Mouse (Mus musculus): Measurements from ENCODE around the gene Cyp4f39.
"Not testable (repeated sequence)": the region's sequence is repeated elsewhere in the genome, so short reads cannot be mapped to it uniquely, and the experiment has no call there.

Gene Cyp4f39

GRCm38 (mm10) chr17:32474954-32475560, 22.5 kb downstream of the Cyp4f39 start:
- DNase-seq (ENCODE audit: low read depth): peak; percentile 37

DNA sequence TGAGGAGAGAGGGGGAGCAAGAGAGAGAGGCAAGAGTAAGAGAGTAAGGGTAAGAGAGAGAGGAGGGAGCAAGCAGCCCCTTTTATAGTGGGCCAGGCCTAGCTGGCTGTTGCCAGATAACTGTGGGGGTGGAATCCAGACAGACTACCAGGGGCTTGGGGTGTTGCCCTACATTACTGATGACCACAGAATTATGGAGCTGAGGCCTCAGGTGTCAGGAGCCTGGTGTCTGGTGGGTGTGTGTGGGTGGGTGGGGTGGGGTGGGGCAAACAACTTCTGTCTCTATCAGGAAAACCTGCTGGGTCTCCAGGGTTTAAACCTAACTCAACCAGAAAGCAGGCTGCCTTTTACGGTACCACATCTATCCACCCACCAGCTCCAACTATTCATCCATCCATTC, 24.7 kb downstream of the Cyp4f39 start:
- DNase-seq (ENCODE audit: low read depth): no peak

DNA sequence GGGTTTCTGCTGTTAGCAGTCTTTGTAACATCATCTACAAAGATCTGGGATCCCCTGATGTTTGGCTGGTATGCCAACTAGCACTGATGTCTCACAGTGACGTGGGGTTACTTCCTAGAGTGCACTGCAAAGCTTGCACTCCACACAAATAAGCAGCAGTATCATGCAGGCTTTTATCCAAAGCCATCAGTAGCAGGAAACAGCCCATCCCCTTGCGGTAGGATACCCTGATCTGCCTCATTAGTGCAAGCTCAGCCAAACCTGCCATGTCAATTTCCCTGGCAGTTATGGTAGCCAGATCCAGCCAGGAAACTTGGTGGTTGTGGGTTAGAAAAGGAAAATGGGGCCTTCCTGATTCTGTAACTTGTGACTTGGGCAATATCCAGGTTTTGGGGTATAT, 26.2 kb downstream of the Cyp4f39 start:
- DNase-seq (ENCODE audit: low read depth): no peak

DNA sequence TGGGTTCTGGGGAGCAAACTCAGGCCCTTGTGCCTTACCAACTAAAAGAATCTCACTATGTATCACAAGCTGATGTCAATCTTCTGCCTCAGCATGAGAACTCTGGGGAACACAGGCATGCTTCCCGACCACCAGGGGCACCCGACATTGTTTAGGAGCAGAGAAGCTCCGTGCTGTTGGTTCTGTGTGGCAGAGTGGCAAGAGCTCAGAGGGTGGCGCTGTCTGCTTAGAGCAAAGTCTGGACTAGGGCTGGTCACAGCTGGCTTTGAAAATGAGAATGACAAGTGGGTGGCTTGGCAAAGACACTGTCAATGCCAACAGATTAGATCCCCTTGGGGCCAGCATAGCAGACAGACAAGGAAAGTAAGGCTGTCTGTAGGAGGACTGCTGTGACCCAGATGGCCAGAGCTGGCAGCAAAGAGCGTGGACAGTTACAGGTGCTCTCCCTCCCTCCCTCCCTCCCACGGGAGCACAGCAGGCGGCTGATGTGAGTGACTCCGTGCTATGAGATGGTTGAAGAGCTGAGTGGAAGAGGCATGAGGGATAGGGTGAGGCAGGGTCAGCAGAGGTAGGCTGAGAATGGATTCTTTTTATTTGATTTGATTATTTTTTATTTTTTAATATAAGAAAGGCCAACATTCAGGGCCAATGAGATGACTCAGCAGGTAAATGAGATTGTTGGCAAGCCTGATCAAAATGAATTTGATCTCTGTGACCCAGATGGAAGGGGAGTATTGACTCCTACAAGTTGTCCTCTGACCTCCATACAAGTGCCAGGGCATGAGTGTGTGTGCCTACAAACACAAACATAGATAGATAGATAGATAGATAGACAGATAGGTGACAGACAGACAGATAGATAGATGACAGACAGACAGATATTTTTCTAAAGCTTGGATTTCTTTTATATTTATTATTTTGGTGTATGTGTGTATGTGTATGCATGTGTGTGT, 27.3 kb downstream of the Cyp4f39 start:
- peak; percentile 46 for DNase-seq (ENCODE audit: low read depth)

GRCm38 (mm10) chr17:32481766-32482165, 29.2 kb downstream of the Cyp4f39 start:
- no peak for DNase-seq (ENCODE audit: low read depth)

GRCm38 (mm10) chr17:32483200-32483599, 30.7 kb downstream of the Cyp4f39 start:
- DNase-seq (ENCODE audit: low read depth): peak; percentile 78

DNA sequence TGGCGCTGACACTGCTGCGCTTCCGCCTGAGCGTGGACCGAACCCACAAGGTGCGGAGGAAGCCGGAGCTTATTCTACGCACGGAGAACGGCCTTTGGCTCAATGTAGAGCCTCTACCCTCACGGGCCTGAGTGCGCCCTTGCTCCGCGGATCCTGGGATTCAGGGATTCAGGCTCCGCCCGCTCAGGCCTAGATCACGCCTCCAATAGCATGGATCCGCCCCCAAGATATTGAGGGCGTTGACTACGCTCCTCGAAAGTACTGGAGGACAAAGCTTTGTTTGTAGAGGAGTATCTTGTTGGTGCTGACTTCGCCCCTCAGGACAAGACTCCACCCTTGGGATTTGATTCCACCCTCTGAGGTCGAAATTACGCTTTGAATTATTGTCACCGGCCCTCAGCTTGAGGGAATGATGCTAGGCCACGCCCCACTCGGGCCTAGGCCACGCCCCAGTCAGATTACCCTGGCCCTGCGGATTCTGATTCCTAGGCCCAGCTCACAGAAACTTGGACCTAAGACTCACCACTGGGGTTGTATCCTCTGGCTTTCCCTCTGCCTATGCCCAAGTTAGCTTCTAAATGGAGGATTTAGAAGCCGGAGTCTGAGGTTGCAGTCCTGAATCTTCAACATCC, 39.9 kb downstream of the Cyp4f39 start:
- peak; percentile 69 for DNase-seq (ENCODE audit: low read depth)

DNA sequence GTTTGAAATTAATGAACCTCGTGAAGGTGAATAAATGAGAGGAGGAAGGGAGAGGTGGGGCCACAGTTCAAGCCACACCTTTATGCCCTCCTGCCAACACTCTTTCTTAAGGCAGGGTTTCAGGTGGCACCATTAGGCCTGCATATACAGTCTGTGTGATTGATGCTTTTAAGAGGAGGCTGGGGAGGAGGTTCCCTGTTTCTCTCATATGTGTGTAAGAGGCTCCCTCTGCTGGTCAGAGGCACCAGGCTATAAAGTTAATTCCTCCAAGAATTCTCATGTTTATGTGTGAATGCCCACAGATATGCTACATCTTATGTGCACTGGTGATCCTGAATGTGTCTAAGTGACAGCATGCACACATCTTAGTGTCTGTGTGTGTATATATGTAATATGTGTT, 42.1 kb downstream of the Cyp4f39 start:
- peak; percentile 89 for DNase-seq (ENCODE audit: low read depth)

- not testable (repeated sequence) for DNase-seq (ENCODE audit: low read depth)
These were observed 48.0 kb downstream of the Cyp4f39 start for GRCm38 (mm10) chr17:32500511-32500910.

- no peak for DNase-seq (ENCODE audit: low read depth)
These were observed 48.5 kb downstream of the Cyp4f39 start for GRCm38 (mm10) chr17:32501051-32501450.

DNA sequence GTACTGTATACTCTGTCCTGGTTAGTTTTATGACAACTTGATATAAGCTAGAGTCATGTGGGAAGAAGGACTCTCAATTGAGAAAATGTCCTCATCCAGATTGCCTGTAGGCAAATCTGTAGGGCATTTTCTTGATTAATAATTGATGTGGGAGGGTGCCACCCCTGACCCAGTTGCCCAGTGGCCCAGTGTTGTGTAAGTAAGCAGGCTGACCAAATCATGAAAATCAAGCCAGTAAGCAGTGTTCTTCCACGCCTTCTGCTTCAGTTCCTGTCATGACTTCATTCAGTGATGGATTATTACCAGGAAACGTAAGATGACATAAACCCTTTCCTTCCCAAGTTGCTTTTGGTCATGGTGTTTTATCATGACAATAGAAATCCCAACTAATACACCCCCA, 50.6 kb downstream of the Cyp4f39 start:
- no peak for DNase-seq (ENCODE audit: low read depth)

- DNase-seq (ENCODE audit: low read depth): peak; percentile 49
These were observed 53.6 kb downstream of the Cyp4f39 start, which contains the start of gene Cyp4f17 for GRCm38 (mm10) chr17:32505851-32506728. Gene Cyp4f17 (plus strand): TSS chr17:32506050.

GRCm38 (mm10) chr17:32506729-32507245, 54.3 kb downstream of the Cyp4f39 start:
- DNase-seq (ENCODE audit: low read depth): no peak

DNA sequence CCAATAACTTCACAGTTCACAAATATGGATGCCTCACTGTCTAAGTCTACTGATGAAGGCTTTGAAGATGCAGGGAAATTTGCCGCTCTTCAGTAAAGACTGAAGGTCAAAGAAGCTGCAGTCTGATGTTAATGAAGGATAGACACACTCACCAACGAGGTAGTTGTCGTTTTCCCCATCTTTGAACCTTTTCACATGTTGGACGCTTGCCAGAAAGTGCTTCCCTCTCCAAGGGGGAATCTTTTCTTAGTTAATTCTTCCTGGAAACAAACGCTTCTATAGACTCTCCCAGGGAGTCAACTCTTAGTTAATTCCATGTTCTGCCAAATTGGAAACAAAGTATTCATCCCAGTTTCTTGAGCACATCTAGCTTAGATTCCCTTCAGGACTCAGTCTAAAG, 63.6 kb downstream of the Cyp4f39 start:
- no peak for DNase-seq (ENCODE audit: low read depth)

GRCm38 (mm10) chr17:32521981-32522380, 69.5 kb downstream of the Cyp4f39 start:
- no peak for DNase-seq (ENCODE audit: low read depth)

DNA sequence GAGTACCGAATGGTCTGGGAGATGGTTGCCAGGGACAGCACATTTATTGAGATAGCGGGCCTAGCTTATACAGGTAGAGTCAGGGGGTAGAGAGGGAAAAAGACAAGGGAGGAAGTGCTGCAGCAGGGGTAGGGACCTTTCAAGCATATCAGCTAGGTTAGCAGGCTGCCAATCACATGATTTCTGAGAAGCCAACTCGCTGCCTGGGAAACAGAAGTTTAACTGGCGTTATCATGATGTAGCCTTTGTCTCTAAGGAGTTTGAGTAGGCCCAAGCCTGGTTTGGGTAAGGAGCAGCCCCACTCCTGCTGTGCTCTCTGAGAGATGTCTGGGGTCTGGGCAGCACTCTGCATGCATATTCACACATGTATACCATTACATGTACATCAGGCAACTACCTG, 69.9 kb downstream of the Cyp4f39 start:
- DNase-seq (ENCODE audit: low read depth): no peak

DNA sequence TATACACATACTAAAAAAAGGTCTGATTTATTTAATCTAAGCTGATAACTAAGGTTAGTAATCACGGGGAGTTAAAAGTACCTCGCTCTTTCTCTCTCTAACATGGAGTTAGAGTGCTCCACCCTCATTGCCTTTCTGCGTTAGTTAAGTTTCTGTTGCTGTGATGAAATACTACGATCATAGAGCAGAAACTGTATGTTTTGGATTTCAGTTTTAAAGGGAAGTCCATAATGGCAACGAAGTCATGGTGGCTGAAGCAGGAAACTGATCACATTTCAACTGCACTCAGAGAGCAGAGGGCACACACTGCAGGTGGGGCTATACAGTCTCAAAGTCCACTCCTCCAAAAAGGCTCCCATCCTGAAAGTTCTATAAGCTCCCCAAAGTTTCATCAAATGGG, 70.3 kb downstream of the Cyp4f39 start:
- peak; percentile 43 for DNase-seq (ENCODE audit: low read depth)

GRCm38 (mm10) chr17:32523895-32524294, 71.4 kb downstream of the Cyp4f39 start:
- DNase-seq (ENCODE audit: low read depth): peak; percentile 86

DNA sequence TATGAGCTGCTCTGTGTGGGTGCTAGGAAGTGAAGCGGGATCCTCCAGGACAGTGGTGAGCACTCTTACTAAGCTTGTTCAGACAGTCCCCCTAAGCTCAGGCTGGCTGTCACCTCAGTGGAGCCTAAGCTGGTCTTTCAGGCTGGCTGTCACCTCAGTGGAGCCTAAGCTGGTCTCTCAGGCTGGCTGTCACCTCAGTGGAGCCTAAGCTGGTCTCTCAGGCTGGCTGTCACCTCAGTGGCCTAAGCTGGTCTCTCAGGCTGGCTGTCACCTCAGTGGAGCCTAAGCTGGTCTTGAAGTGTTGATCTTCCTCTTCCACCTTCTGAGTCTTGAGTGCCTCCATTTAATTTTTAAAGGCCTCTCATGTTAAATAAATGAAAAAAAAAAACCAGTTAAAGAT, 73.8 kb downstream of the Cyp4f39 start:
- not testable (repeated sequence) for DNase-seq (ENCODE audit: low read depth)

GRCm38 (mm10) chr17:32527748-32528147, 75.2 kb downstream of the Cyp4f39 start:
- no peak for DNase-seq (ENCODE audit: low read depth)
